Mouse (Mus musculus): ENCODE measurements at regions not wholly inside any gene's neighbourhood (a gene's known extent, or its start where the extent isn't known, plus 50 kb on each side); places are given as distances from the start of the nearest gene placed in this dataset.

GRCm38 (mm10) chr19:45288722-45289121 lies 53.1 kb upstream of the Lbx1 start:
- no peak for TF ChIP-seq CTCF (IDR thresholded peaks at IDR 0.05; ENCODE audit: low read depth, low read length)
- no peak for TF ChIP-seq POLR2A (IDR thresholded peaks at IDR 0.05; ENCODE audit: extremely low read depth, insufficient read depth, low read length)

Measured in liver, adult 2 months (tissue).